Mouse (Mus musculus): ENCODE data around the gene Cradd.

DNA sequence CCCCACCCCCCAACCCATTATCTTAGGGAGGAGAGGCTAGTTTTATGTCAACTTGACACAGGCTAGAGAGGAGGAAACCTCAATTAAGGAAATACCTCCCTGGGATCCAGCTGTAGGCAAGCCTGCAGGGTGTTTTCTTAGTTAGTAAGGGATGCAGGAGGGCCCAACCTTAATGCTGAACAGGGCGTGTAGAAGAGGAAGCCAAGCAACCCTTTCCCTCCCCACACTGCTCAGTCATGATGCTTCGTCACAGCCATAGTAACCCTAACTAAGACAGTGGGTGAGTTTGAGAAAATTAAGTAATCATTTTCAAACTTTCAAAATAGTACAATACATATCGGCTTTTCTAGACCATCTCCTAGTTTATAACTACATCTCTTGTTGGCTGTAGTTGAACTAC is 143.0 kb downstream of the Cradd start:
- TF ChIP-seq CTCF (conservative IDR thresholded peaks at IDR 0.05; ENCODE audit: low read length) (no peak), NANOG (IDR thresholded peaks at IDR 0.05; ENCODE audit: borderline replicate concordance, low read length) (no peak)

Measured in E14TG2a.4 (cell line).